ENCODE assay signal across 8 mouse cellular contexts in genomic region chr11:87725964-87726562, GRCm38 (mm10). TPM values are rescaled to one million over a fixed set of nuclear protein-coding genes. Genes with fewer than 3 reads are reported as not detected.
A peak's percentile ranks its signal among the peaks of the same experiment; 100 is the strongest.
DNase-seq lines count a peak whose midpoint lies in the region; ATAC-seq and TF ChIP-seq lines count a peak whose summit lies in the region.

No protein-coding gene starts in this region.

- no peak for TF ChIP-seq CTCF in gastrocnemius, adult 2 months (IDR thresholded peaks at IDR 0.05)

- H3K4me1 ChIP-seq in lung, embryonic 16.5 days (replicated peaks; ENCODE audit: control insufficient read depth, insufficient read depth, low read length) = peaks cover 13% of the 10 kb centered on the region
- peaks cover 40% of the 10 kb centered on the region for H3K4me1 ChIP-seq in embryonic facial prominence, embryonic 10.5 days
- peaks cover 9% of the 10 kb centered on the region for H3K4me1 ChIP-seq in limb, embryonic 11.5 days (ENCODE audit: control insufficient read depth, insufficient read depth, low read length)

- no peaks in the 10 kb centered on the region for H3K36me3 ChIP-seq in lung, embryonic 16.5 days (ENCODE audit: control insufficient read depth, insufficient read depth, low read length)
- no peaks in the 10 kb centered on the region for H3K36me3 ChIP-seq in embryonic facial prominence, embryonic 10.5 days (replicated peaks)
- no peaks in the 10 kb centered on the region for H3K36me3 ChIP-seq in limb, embryonic 11.5 days (ENCODE audit: control insufficient read depth, insufficient read depth, low read length)

- no peak overlapping the region for H3K4me3 ChIP-seq in lung, embryonic 16.5 days (ENCODE audit: low read length)
- peak overlapping the region; percentile 2 for H3K4me3 ChIP-seq in embryonic facial prominence, embryonic 10.5 days
- H3K4me3 ChIP-seq in limb, embryonic 11.5 days (ENCODE audit: low read depth, low read length) = no peak overlapping the region
- no peak overlapping the region for H3K4me3 ChIP-seq in gastrocnemius, adult 2 months

- DNase-seq in lung, postnatal 25 days (ENCODE audit: low spot score) = no peak
- peak; percentile 70 for DNase-seq in embryonic facial prominence, embryonic 10.5 days (ENCODE audit: low spot score)
- DNase-seq in limb, embryonic 11.5 days (ENCODE audit: low spot score) = peak; percentile 44
- peak; percentile 58 to 71 for DNase-seq in spleen, postnatal 36 days (ENCODE audit: low spot score in 2 of 2)
- DNase-seq in frontal cortex, postnatal 14 days (ENCODE audit: low spot score in 2 of 2) = no peak
- no peak for DNase-seq in gastrocnemius, adult 2 months
- DNase-seq in heart, postnatal 10 days = no peak

- H3K27me3 ChIP-seq in lung, embryonic 16.5 days (ENCODE audit: control insufficient read depth, insufficient read depth, low read depth, low read length) = no peaks in the 10 kb centered on the region
- no peaks in the 10 kb centered on the region for H3K27me3 ChIP-seq in embryonic facial prominence, embryonic 10.5 days (replicated peaks; ENCODE audit: low read depth, poor library complexity, severe bottlenecking)
- H3K27me3 ChIP-seq in limb, embryonic 11.5 days (ENCODE audit: control insufficient read depth, insufficient read depth, low read length) = no peaks in the 10 kb centered on the region

- peak overlapping the region; percentile 42; the same call in 1 of the 2 replicates for H3K9ac ChIP-seq in lung, embryonic 16.5 days (ENCODE audit: low read length)
- peak overlapping the region; percentile 40 for H3K9ac ChIP-seq in limb, embryonic 11.5 days (ENCODE audit: low read length)

- peak overlapping the region; percentile 66 for H3K27ac ChIP-seq in lung, embryonic 16.5 days (ENCODE audit: low read length)
- H3K27ac ChIP-seq in embryonic facial prominence, embryonic 10.5 days (replicated peaks) = peak overlapping the region; percentile 84
- H3K27ac ChIP-seq in limb, embryonic 11.5 days (replicated peaks; ENCODE audit: low read depth, low read length) = peak overlapping the region; percentile 52; the same call in 1 of the 2 replicates
- H3K27ac ChIP-seq in gastrocnemius, adult 2 months = no peak overlapping the region

- no peak overlapping the region for H3K4me2 ChIP-seq in lung, embryonic 16.5 days (ENCODE audit: low read depth, low read length)
- H3K4me2 ChIP-seq in limb, embryonic 11.5 days (ENCODE audit: low read depth, severe bottlenecking) = peak overlapping the region; percentile 7; the same call in 1 of the 2 replicates

- H3K9me3 ChIP-seq in lung, embryonic 16.5 days (ENCODE audit: control insufficient read depth, low read length) = no peaks in the 10 kb centered on the region
- no peaks in the 10 kb centered on the region for H3K9me3 ChIP-seq in embryonic facial prominence, embryonic 10.5 days
- no peaks in the 10 kb centered on the region for H3K9me3 ChIP-seq in limb, embryonic 11.5 days (ENCODE audit: control insufficient read depth, low read length)

- ATAC-seq in lung, embryonic 16.5 days (ENCODE audit: low read depth) = peak; percentile 80
- peak; percentile 21; the same call in 1 of the 2 replicates for ATAC-seq in limb, embryonic 11.5 days (ENCODE audit: insufficient number of reproducible peaks, low FRiP score, low TSS enrichment, low read depth)

- WGBS in lung, embryonic 16.5 days = 11% methylated on average over 6 of the region's 6 CpGs
- WGBS in embryonic facial prominence, embryonic 10.5 days = 29% methylated on average over 6 of the region's 6 CpGs
- 11% methylated on average over 6 of the region's 6 CpGs for WGBS in limb, embryonic 11.5 days

- intact Hi-C loops in gastrocnemius, adult 2 months (cut with DNase I) = no loop called here
- intact Hi-C loops in heart, postnatal 10 days (cut with DNase I) = no loop called here

RNA-seq across cellular contexts. Expression of gene Supt4a, which starts 11.3 kb away (rescaled TPM):
- polyA plus RNA-seq in lung, embryonic 16.5 days (2015; fragmentation: Nextera tagmentation; extraction: Ambion mirVana) = 143 and 167 TPM in 2 replicates
- polyA plus RNA-seq in embryonic facial prominence, embryonic 10.5 days (2016; fragmentation: Nextera tagmentation; extraction: Ambion mirVana) = 184 and 185 TPM in 2 replicates
- polyA plus RNA-seq in limb, embryonic 11.5 days (2014; fragmentation: Nextera tagmentation; extraction: Ambion mirVana) = 184 TPM in 2 replicates
- 10 to 100 TPM; 36.8 TPM for total RNA-seq in gastrocnemius, adult 2 months (2021)
- total RNA-seq in heart, postnatal 10 days (2021) = 10 to 100 TPM; 50.5 to 56.9 TPM

RNA-seq across cellular contexts. Expression of gene Tspoap1, which starts 34.3 kb away (rescaled TPM):
- polyA plus RNA-seq in lung, embryonic 16.5 days (2015; fragmentation: Nextera tagmentation; extraction: Ambion mirVana) = 1.6 and 2.3 TPM in 2 replicates
- 4.0 and 7.0 TPM in 2 replicates for polyA plus RNA-seq in embryonic facial prominence, embryonic 10.5 days (2016; fragmentation: Nextera tagmentation; extraction: Ambion mirVana)
- polyA plus RNA-seq in limb, embryonic 11.5 days (2014; fragmentation: Nextera tagmentation; extraction: Ambion mirVana) = 1.7 and 2.4 TPM in 2 replicates
- total RNA-seq in gastrocnemius, adult 2 months (2021) = not detected
- total RNA-seq in heart, postnatal 10 days (2021) = under 1 TPM; 0.15 to 0.31 TPM

Comparison
In these comparisons a context has a peak if more than half of its experiments do, and no peak if none do; other contexts are left out.
1. DNase-seq: peak in embryonic facial prominence, embryonic 10.5 days (single experiment), limb, embryonic 11.5 days (single experiment) and spleen, postnatal 36 days (2 of 2); none in lung, postnatal 25 days (single experiment), frontal cortex, postnatal 14 days (0 of 2), gastrocnemius, adult 2 months (single experiment) and heart, postnatal 10 days (0 of 2).